Mouse (Mus musculus): Measurements from ENCODE around the gene Prickle1.

The Prickle1 gene

GRCm38 (mm10) chr15:93554203-93554851, 41.4 kb downstream of the Prickle1 start:
- in situ Hi-C loops (cut with MboI, MseI) = no loop called here

DNA sequence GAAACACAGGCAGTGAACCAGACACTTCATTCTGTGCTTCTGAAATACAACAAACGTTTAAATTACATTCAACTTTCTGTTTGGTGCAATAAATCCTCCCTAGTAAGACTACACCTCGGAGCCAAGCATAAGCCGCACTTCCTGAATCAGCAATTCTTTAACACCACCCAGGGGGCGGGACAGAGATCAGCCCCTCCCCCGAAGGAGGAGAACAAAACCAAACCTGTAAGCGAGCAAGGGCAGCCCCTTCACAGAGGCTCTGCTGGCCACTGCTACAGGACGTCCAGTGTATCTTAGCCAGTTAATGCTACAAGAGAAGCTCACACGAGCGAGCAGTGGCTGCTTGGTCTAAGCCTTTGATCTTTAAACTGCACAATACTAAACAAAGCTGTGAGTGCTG, 43.5 kb downstream of the Prickle1 start:
- in situ Hi-C loops (cut with MboI, MseI) = no loop called here

DNA sequence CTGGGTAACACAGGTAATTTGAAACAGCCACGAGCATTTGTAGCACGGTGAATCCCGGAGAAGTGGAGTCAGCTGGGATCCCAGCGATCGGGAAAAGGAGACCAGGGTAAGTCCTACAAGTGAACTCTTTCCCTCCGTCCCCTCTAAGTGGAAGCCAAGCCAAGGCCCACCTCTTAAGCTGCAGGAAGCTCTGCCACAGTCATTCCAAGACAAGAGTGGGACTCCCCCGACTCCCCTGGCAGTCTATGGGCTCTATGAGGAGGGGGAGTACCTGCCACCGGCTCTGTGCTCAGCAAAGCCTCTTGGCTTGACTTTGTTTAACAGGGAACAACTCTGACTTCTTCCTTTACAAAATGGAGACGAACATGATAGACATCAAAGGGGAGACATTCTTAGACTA, 47.4 kb downstream of the Prickle1 start:
- in situ Hi-C loops (cut with MboI, MseI) = no loop called here

- in situ Hi-C loops (cut with MboI, MseI) = no loop called here
Observed at GRCm38 (mm10) chr15:93539415-93539814, 56.3 kb downstream of the Prickle1 start.

DNA sequence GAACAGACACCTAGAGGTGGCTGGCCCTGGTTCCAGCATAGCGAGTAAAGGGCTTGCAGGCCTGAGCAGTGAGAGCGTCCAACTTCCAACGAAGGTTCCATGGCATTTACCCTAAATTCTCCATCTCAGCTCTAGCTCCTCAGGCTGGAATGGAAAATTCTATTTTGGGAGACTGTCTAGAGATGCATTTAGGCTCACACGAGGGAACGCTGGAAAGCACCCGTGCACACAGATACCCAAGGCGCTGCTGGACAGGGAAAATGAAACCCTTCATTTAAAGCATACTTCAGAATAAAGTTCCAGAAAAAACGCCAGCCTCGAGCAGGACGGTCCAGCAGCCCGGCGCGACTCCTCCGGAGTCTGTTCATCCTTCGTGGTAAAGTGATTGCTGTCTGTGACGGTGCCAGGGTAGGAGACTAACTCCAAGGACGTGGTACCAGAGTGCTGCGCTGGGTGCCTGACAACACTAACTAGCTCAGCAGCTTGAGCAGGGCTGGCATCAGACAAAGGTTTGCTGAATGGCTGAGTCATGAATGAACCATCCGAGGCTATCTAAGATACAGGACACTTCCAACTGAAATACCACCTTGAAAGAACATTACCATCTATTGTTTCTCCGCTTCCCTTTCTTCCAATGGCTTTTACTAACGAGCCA, 57.0 kb downstream of the Prickle1 start:
- in situ Hi-C loops (cut with MboI, MseI) = no loop called here

- in situ Hi-C loops (cut with MboI, MseI) = no loop called here
Observed at GRCm38 (mm10) chr15:93537745-93538144, 57.9 kb downstream of the Prickle1 start.

DNA sequence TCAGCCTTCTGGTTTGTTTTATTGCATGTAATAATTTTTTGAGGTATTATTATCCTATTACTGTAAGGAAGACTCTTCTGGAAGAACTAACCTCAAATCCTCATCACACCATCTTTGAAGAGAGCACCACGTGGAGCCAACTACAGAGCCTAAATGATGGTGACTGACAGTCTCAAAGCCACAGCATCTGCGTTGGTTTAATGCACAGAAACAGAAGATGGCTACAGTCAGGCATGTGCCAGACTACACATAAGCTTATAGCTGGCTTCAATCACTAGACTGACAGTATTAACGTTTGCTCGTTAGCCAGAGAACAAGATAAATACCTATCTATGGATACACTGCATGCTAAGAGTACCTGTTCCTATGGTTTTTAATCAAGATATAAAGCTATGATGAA, 59.5 kb downstream of the Prickle1 start:
- in situ Hi-C loops (cut with MboI, MseI) = no loop called here

- in situ Hi-C loops (cut with MboI, MseI) = no loop called here
Observed at GRCm38 (mm10) chr15:93530703-93531032, 65.0 kb downstream of the Prickle1 start.

DNA sequence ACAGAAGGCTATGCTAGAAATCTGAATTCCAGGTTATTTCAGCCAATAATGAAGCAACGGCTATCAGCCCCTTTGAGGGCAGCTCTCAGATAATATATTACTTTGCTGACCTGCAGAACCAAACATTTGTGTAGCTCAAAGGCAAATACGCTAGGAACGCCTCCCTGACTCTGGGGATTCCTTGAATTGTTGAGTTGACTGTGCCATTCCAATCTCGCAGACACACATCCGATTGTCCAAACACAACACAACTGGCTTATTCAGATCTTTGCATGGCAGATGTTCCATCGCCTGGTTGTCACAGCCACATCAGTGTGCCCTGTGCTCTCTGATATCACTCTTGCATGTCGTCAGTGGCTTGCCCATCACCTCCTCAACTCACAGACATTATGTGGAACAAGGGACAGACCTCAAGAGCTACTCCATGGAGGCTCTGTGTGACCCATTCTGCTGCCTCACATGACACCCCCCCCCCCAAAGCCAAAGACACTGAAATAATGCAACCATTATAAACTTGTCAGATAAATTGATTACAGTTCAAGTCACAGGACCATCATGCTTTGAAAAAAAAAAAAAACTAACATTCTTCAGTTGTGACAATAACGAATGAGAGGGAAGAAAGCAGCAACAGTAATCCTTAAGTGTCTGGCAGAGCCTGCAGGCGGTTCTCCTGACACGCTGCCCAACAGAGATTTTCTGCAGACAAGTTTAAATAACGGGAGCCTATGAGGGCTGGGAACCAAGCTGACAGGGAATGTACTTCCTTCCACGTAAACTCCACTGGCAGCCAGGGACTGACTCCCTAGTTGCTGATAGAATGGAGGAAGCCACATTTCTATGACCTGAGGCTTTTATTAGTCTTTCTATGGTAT, 65.6 kb downstream of the Prickle1 start:
- in situ Hi-C loops (cut with MboI, MseI) = no loop called here

- in situ Hi-C loops (cut with MboI, MseI) = no loop called here
Observed at GRCm38 (mm10) chr15:93525305-93525917, 70.3 kb downstream of the Prickle1 start.

DNA sequence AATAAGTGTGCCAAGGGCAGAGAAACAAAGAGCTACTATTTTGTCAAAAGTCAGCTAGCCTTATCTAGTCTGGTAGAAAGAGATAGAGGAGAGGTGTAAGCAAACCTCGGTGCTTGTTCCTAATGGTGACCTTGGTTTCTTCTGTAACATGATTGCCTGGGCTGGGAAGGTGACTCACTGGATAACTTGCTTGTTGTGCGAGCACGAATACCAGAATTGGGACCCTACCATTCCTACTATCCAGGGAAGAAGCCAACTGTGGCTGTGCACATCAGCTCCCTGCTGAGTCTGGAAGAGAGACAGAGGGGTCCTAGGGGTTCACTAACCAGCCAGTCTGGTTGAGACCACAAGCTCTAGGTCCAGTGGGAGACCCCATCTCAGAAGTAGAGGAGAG, 73.9 kb downstream of the Prickle1 start:
- in situ Hi-C loops (cut with MboI, MseI) = no loop called here

DNA sequence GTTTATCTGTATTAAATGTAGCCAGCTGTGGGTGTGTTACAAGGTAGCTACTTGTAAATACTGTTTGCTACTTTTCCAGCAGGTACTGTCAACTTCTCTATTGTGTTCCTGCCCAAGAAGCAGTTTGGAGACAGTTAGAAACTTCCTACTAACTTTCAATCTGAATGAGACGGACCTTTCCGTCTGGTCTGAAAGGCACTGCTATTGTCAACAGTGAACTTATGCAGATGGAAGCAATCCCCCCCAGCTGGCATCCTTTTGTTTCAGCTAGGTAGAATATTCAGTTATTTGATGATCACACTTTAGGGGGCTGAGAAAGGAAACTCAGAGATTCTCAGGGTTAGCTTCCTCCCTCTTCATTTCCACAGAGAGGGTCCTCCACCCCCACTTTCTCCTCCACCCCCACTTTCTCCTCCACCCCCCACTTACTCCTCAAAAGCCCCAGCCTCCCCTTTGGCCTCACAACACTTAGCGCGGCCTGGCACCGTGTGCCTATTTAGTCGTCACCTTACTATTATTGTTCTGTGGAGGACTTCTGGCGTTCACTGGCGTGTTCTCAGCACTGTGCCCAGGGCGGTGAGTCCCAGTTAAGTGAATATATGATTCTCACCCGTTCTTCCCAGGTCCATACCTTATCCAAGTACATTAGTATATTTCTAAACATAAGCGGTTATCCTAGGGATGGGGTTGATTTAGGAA, 74.5 kb downstream of the Prickle1 start:
- in situ Hi-C loops (cut with MboI, MseI) = no loop called here

DNA sequence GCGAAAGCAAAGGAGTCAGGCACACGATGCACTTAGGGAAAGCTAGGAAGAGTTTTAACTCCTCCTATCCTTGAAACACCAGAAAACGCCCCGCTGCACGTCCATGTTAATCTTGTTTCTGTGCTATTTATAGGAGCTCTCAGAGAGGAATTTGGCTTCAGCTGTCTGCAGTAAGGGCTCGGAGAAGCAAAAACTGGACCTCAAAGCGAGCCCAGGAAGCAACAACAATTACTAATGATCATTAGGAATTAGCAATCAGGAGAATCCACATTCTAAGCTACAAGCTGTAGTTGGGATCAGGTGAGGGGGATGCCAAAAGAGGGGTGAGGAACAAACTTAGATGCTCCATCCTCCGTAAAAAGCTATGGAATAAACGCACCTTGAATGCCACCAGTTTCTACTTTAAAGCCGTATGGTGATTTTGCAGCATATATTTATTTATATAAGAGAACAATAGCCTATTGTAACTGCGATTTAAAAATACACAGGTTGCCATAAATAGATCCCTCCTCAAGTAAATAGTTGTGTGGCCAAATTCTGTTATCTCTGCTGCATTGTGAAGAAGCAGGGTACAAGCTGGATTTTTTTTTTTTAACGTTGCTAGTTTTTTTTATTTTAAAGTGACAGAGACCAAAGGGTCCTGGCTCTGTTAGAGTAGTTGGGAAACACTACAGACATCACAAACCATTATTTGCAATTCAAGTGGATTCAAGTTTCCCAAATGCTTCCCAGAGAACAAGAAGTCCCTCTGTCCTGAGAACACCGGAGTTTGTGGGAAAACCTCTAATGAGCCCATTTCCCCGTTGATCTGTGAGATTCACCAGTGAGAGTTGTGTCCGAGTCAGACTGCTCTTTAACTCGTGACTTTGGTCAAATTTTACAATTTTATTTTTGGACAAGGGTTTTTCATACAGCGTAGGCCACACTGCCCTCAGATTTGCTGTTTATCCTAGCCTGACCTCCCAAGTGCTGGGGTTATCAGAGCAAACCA, 75.6 kb downstream of the Prickle1 start:
- in situ Hi-C loops (cut with MboI, MseI) = loop anchor here (10.0 kb wide), 1 partner anchor 685 kb away; no protein-coding TSS in a partner anchor

GRCm38 (mm10) chr15:93518941-93519835, 76.5 kb downstream of the Prickle1 start:
- in situ Hi-C loops (cut with MboI, MseI) = loop anchor here (10.0 kb wide), 1 partner anchor 686 kb away; no protein-coding TSS in a partner anchor

- in situ Hi-C loops (cut with MboI, MseI) = loop anchor here (10.0 kb wide), 1 partner anchor 686 kb away; no protein-coding TSS in a partner anchor
Observed at GRCm38 (mm10) chr15:93518143-93518902, 77.4 kb downstream of the Prickle1 start.

GRCm38 (mm10) chr15:93517022-93517565, 78.6 kb downstream of the Prickle1 start:
- in situ Hi-C loops (cut with MboI, MseI) = loop anchor here (10.0 kb wide), 1 partner anchor 688 kb away; no protein-coding TSS in a partner anchor

DNA sequence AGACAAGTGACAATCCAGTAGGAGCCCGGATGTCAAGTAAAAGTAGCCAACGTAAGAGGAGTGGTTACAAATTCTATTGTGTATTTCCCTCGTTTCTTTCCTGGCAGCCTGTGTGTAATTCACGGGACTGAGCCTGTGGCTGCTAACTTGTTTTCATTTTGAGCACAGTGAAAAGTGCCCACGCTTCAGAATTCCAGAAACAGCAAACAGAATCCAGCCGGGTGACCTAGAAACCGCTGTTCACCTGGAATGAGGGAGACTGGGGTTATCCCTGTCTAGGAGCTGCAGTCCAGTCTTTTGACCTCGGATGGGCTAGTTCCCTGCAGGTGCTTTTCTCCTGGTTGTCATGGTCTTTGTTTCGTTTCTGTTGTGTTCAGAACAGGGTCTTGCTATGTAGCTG, 80.4 kb downstream of the Prickle1 start:
- in situ Hi-C loops (cut with MboI, MseI) = loop anchor here (10.0 kb wide), 1 partner anchor 689 kb away; no protein-coding TSS in a partner anchor

DNA sequence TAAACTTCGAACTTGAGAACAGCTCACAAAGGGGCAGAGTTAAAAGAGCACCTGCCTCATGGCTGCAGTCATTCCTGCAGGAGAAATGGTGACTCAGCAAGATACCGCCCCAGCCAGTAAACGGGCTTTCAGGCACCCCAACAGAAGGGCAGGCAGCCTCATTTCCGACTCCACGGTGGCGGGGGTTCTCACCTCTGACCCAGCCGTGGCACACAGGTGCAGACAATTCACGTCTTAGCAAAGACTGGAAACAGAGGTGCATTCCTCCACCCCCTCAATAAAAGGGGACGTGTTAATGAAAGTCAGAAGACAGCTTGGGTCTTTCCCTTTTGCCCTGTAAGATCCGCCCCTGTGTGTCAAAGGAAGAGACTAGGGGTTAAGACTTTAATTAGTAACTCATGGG, 81.8 kb downstream of the Prickle1 start:
- in situ Hi-C loops (cut with MboI, MseI) = loop anchor here (10.0 kb wide), 1 partner anchor 691 kb away; no protein-coding TSS in a partner anchor
